Mouse (Mus musculus) liver, embryonic 14.5 days (tissue): ENCODE data around the gene Samd11. TPM values are rescaled to one million over a fixed set of nuclear protein-coding genes. Genes with fewer than 3 reads are reported as not detected.

Experiments used
- ATAC-seq: fragments of 200-750 bp; cut with Nextera tagmentation; 2 replicates; pipeline ENCODE4 v1.8.0; 2017; ENCODE audit warnings: moderate number of reproducible peaks, mild to moderate bottlenecking, moderate library complexity; ENCODE audit not compliant: insufficient read depth
- DNase-seq, 3 experiments: peaks; one replicate each; pipeline ENCODE4 v3.0.0-alpha.2; 2012 to 2013; ENCODE audit warnings: low read depth in 3 of 3, low spot score in 3 of 3
- H3K27ac ChIP-seq: fragments of 300-500 bp; sonication (generic); 2 replicates; pipeline ENCODE4 v1.5.1; 2014; ENCODE audit warnings: moderate library complexity, mild to moderate bottlenecking, control low read depth, inconsistent platforms
- H3K27me3 ChIP-seq: fragments of 300-500 bp; sonication (generic); 2 replicates; pipeline ENCODE4 v1.6.1; 2014; ENCODE audit warnings: mild to moderate bottlenecking, low read length, moderate library complexity; ENCODE audit not compliant: control insufficient read depth, insufficient read depth
- H3K36me3 ChIP-seq: fragments of 300-500 bp; sonication (generic); replicated peaks from 2 replicates; pipeline ENCODE4 v1.6.1; 2014; ENCODE audit warnings: low read depth; ENCODE audit not compliant: control insufficient read depth, insufficient read depth
- H3K4me1 ChIP-seq, 2 experiments: fragments of 200-500 bp in 1 of 2; fragments of 300-500 bp in 1 of 2; sonication (generic) in 1 of 2; replicated peaks; 2 replicates each; pipeline ENCODE4 v1.6.1; 2012 to 2014; ENCODE audit warnings: antibody characterized with exemption in 1 of 2, inconsistent platforms in 1 of 2, low read length in 1 of 2; ENCODE audit not compliant: control insufficient read depth in 2 of 2, insufficient read depth in 2 of 2
- H3K4me2 ChIP-seq: fragments of 300-500 bp; sonication (generic); 2 replicates; pipeline ENCODE4 v1.6.1; 2014; ENCODE audit warnings: low read depth, mild to moderate bottlenecking, control low read depth, moderate library complexity
- H3K4me3 ChIP-seq, 2 experiments: fragments of 200-500 bp in 1 of 2; fragments of 300-500 bp in 1 of 2; sonication (generic) in 1 of 2; 2 replicates each; pipeline ENCODE4 v1.5.1; 2012 to 2014; ENCODE audit warnings: low read depth in 2 of 2, low read length in 2 of 2, mild to moderate bottlenecking in 2 of 2, control low read depth in 1 of 2, inconsistent platforms in 1 of 2, moderate library complexity in 1 of 2; ENCODE audit not compliant: insufficient read depth in 1 of 2
- H3K9ac ChIP-seq: fragments of 300-500 bp; sonication (generic); replicated peaks from 2 replicates; pipeline ENCODE4 v1.6.1; 2014; ENCODE audit warnings: mild to moderate bottlenecking, control low read depth, moderate library complexity
- H3K9me3 ChIP-seq: fragments of 300-500 bp; sonication (generic); 2 replicates; pipeline ENCODE4 v1.6.1; 2016; ENCODE audit warnings: low read length, mixed read lengths; ENCODE audit not compliant: control insufficient read depth
- CTCF ChIP-seq: IDR thresholded peaks from 2 replicates; pipeline ENCODE4 v1.5.1; 2016; ENCODE audit warnings: antibody characterized with exemption, low read depth, control low read depth
- EP300 ChIP-seq: IDR thresholded peaks from 2 replicates; pipeline ENCODE4 v1.6.1; 2016; ENCODE audit warnings: antibody characterized with exemption, low read depth
- WGBS: fragments of 180-500 bp; shearing (Covaris S2); extraction: QIAGEN DNeasy Blood & Tissue Kit; methylation state at CpG from one replicate; pipeline ENCODE4 v1.1.7; 2014; ENCODE audit not compliant: insufficient replicate concordance; 5-methylcytosine and 5-hydroxymethylcytosine counted together
- polyA plus RNA-seq, 2 experiments: library from polyadenylated mRNA; depleted of rRNA in 1 of 2; stranded (reverse) in 1 of 2; unstranded in 1 of 2; fragments of >200 nt; fragmentation: Nextera tagmentation in 1 of 2; extraction: Ambion mirVana in 1 of 2; gene quantifications; 2 replicates each; pipeline versions ENCODE4 v1.2.1 to v1.2.3; 2012 to 2014

The Samd11 gene
- polyA plus RNA-seq, 2 experiments: 21.5 to 56.1 TPM

- H3K27ac ChIP-seq: no peak overlapping the region
- H3K4me1 ChIP-seq: no peaks in the 10 kb centered on the region; a peak in 1 of 4 replicates
- no peak for TF ChIP-seq EP300
- no peak for TF ChIP-seq CTCF
- 67% methylated on average over 2 of the region's 2 CpGs for WGBS
- no peak overlapping the region for H3K4me3 ChIP-seq
- DNase-seq: no peak
- no peak for ATAC-seq
- no peaks in the 10 kb centered on the region for H3K27me3 ChIP-seq
- H3K4me2 ChIP-seq: no peak overlapping the region
- no peak overlapping the region for H3K9ac ChIP-seq
- no peaks in the 10 kb centered on the region for H3K36me3 ChIP-seq
- no peaks in the 10 kb centered on the region for H3K9me3 ChIP-seq
Observed at GRCm38 (mm10) chr4:156224276-156224675, 31.2 kb downstream of the Samd11 start.

GRCm38 (mm10) chr4:156219936-156220335, 35.5 kb downstream of the Samd11 start:
- no peak overlapping the region for H3K9ac ChIP-seq
- H3K27ac ChIP-seq: no peak overlapping the region
- H3K27me3 ChIP-seq: no peaks in the 10 kb centered on the region
- no peak for ATAC-seq
- H3K4me1 ChIP-seq: no peaks in the 10 kb centered on the region
- WGBS: 66% methylated on average over 11 of the region's 11 CpGs
- no peaks in the 10 kb centered on the region for H3K36me3 ChIP-seq
- TF ChIP-seq EP300 (no peak), CTCF (no peak)
- no peaks in the 10 kb centered on the region for H3K9me3 ChIP-seq
- no peak for DNase-seq
- no peak overlapping the region for H3K4me2 ChIP-seq
- no peak overlapping the region for H3K4me3 ChIP-seq

GRCm38 (mm10) chr4:156217838-156218237, 37.6 kb downstream of the Samd11 start:
- Histone ChIP-seq H3K27ac (no peak overlapping the region), H3K9ac (no peak overlapping the region), H3K4me2 (no peak overlapping the region), H3K36me3 (no peaks in the 10 kb centered on the region), H3K4me1 (no peaks in the 10 kb centered on the region), H3K4me3 (no peak overlapping the region), H3K27me3 (no peaks in the 10 kb centered on the region), H3K9me3 (no peaks in the 10 kb centered on the region)
- DNase-seq (no peak), ATAC-seq (no peak)
- WGBS: 74% methylated on average over 16 of the region's 16 CpGs
- TF ChIP-seq EP300 (no peak), CTCF (no peak)

- Histone ChIP-seq H3K27ac (no peak overlapping the region), H3K4me1 (no peaks in the 10 kb centered on the region), H3K4me3 (no peak overlapping the region), H3K9me3 (no peaks in the 10 kb centered on the region), H3K4me2 (no peak overlapping the region), H3K9ac (no peak overlapping the region), H3K27me3 (no peaks in the 10 kb centered on the region), H3K36me3 (no peaks in the 10 kb centered on the region)
- TF ChIP-seq CTCF: no peak
- TF ChIP-seq EP300: no peak
- ATAC-seq: no peak
- DNase-seq: no peak
- 71% methylated on average over 16 of the region's 16 CpGs for WGBS
Observed at GRCm38 (mm10) chr4:156217022-156217669, 38.3 kb downstream of the Samd11 start.

GRCm38 (mm10) chr4:156216196-156216595, 39.3 kb downstream of the Samd11 start:
- no peak overlapping the region for H3K4me3 ChIP-seq
- ATAC-seq (no peak), DNase-seq (no peak)
- no peaks in the 10 kb centered on the region for H3K27me3 ChIP-seq
- 67% methylated on average over 2 of the region's 2 CpGs for WGBS
- no peak overlapping the region for H3K9ac ChIP-seq
- no peak overlapping the region for H3K4me2 ChIP-seq
- no peaks in the 10 kb centered on the region for H3K36me3 ChIP-seq
- H3K27ac ChIP-seq: no peak overlapping the region
- H3K9me3 ChIP-seq: no peaks in the 10 kb centered on the region
- TF ChIP-seq EP300 (no peak), CTCF (no peak)
- H3K4me1 ChIP-seq: no peaks in the 10 kb centered on the region
